Mouse (Mus musculus): Measurements from ENCODE around the gene Drd4. TPM values are rescaled to one million over a fixed set of nuclear protein-coding genes. Genes with fewer than 3 reads are reported as not detected.

Gene Drd4
- polyA plus RNA-seq, 1 experiment from 2014 or later = 0.13 TPM

Other genes starting within 250 kb of the Drd4 start
- gene B4galnt4, start 230.9 kb upstream of the Drd4 start, polyA plus RNA-seq (2015; fragmentation: Nextera tagmentation; extraction: Ambion mirVana) = 0.54 and 0.97 TPM in 2 replicates
- gene Pkp3, start 213.8 kb upstream of the Drd4 start, polyA plus RNA-seq (2015; fragmentation: Nextera tagmentation; extraction: Ambion mirVana) = 4.1 and 5.2 TPM in 2 replicates
- 7.4 and 8.5 TPM in 2 replicates for gene Sigirr, start 191.4 kb upstream of the Drd4 start, polyA plus RNA-seq (2015; fragmentation: Nextera tagmentation; extraction: Ambion mirVana)
- 0.49 and 1.00 TPM in 2 replicates for gene Ano9, start 174.2 kb upstream of the Drd4 start, polyA plus RNA-seq (2015; fragmentation: Nextera tagmentation; extraction: Ambion mirVana)
- 56.1 and 63.9 TPM in 2 replicates for gene Ptdss2, start 169.6 kb upstream of the Drd4 start, polyA plus RNA-seq (2015; fragmentation: Nextera tagmentation; extraction: Ambion mirVana)
- gene Rnh1, start 119.1 kb upstream of the Drd4 start, polyA plus RNA-seq (2015; fragmentation: Nextera tagmentation; extraction: Ambion mirVana) = 96.9 and 111 TPM in 2 replicates
- gene Hras, start 98.0 kb upstream of the Drd4 start, polyA plus RNA-seq (2015; fragmentation: Nextera tagmentation; extraction: Ambion mirVana) = 59.5 and 92.1 TPM in 2 replicates
- 3.0 and 4.1 TPM in 2 replicates for gene Lrrc56, start 97.8 kb upstream of the Drd4 start, polyA plus RNA-seq (2015; fragmentation: Nextera tagmentation; extraction: Ambion mirVana)
- gene Lmntd2, start 77.9 kb upstream of the Drd4 start, polyA plus RNA-seq (2015; fragmentation: Nextera tagmentation; extraction: Ambion mirVana) = 0.54 and 0.76 TPM in 2 replicates
- gene Rassf7, start 76.1 kb upstream of the Drd4 start, polyA plus RNA-seq (2015; fragmentation: Nextera tagmentation; extraction: Ambion mirVana) = 16.1 and 17.2 TPM in 2 replicates
- 43.5 and 50.7 TPM in 2 replicates for gene Phrf1, start 63.2 kb upstream of the Drd4 start, polyA plus RNA-seq (2015; fragmentation: Nextera tagmentation; extraction: Ambion mirVana)
- gene Irf7, start 25.5 kb upstream of the Drd4 start, polyA plus RNA-seq (2015; fragmentation: Nextera tagmentation; extraction: Ambion mirVana) = 4.7 and 9.1 TPM in 2 replicates
- 1.6 TPM in 1 of 2 replicates, not detected in the other for gene Cdhr5, start 15.2 kb upstream of the Drd4 start, polyA plus RNA-seq (2015; fragmentation: Nextera tagmentation; extraction: Ambion mirVana)
- gene Sct, start 12.9 kb upstream of the Drd4 start, polyA plus RNA-seq (2015; fragmentation: Nextera tagmentation; extraction: Ambion mirVana) = 2.1 and 2.8 TPM in 2 replicates
- gene Deaf1, start 35.7 kb downstream of the Drd4 start, polyA plus RNA-seq (2015; fragmentation: Nextera tagmentation; extraction: Ambion mirVana) = 37.6 and 37.7 TPM in 2 replicates
- 32.2 and 32.5 TPM in 2 replicates for gene Tmem80, start 35.7 kb downstream of the Drd4 start, polyA plus RNA-seq (2015; fragmentation: Nextera tagmentation; extraction: Ambion mirVana)
- gene Eps8l2, start 46.9 kb downstream of the Drd4 start, polyA plus RNA-seq (2015; fragmentation: Nextera tagmentation; extraction: Ambion mirVana) = 2.6 and 3.9 TPM in 2 replicates
- 227 and 257 TPM in 2 replicates for gene Taldo1, start 100.2 kb downstream of the Drd4 start, polyA plus RNA-seq (2015; fragmentation: Nextera tagmentation; extraction: Ambion mirVana)
- 26.6 and 28.0 TPM in 2 replicates for gene Gatd1, start 122.1 kb downstream of the Drd4 start, polyA plus RNA-seq (2015; fragmentation: Nextera tagmentation; extraction: Ambion mirVana)
- gene Cend1, start 137.5 kb downstream of the Drd4 start, polyA plus RNA-seq (2015; fragmentation: Nextera tagmentation; extraction: Ambion mirVana) = 5.2 and 5.9 TPM in 2 replicates
- gene Slc25a22, start 145.9 kb downstream of the Drd4 start, polyA plus RNA-seq (2015; fragmentation: Nextera tagmentation; extraction: Ambion mirVana) = 17.8 and 19.7 TPM in 2 replicates
- 9.0 and 9.7 TPM in 2 replicates for gene Pidd1, start 152.0 kb downstream of the Drd4 start, polyA plus RNA-seq (2015; fragmentation: Nextera tagmentation; extraction: Ambion mirVana)
- 704 and 720 TPM in 2 replicates for gene Rplp2, start 155.4 kb downstream of the Drd4 start, polyA plus RNA-seq (2015; fragmentation: Nextera tagmentation; extraction: Ambion mirVana)
- gene Pnpla2, start 163.2 kb downstream of the Drd4 start, polyA plus RNA-seq (2015; fragmentation: Nextera tagmentation; extraction: Ambion mirVana) = 73.1 and 78.0 TPM in 2 replicates
- gene Cracr2b, start 169.1 kb downstream of the Drd4 start, polyA plus RNA-seq (2015; fragmentation: Nextera tagmentation; extraction: Ambion mirVana) = 24.2 and 26.1 TPM in 2 replicates
- gene Cd151, start 175.4 kb downstream of the Drd4 start, polyA plus RNA-seq (2015; fragmentation: Nextera tagmentation; extraction: Ambion mirVana) = 42.2 and 44.0 TPM in 2 replicates
- 56.7 and 61.5 TPM in 2 replicates for gene Polr2l, start 183.1 kb downstream of the Drd4 start, polyA plus RNA-seq (2015; fragmentation: Nextera tagmentation; extraction: Ambion mirVana)
- 61.0 and 61.5 TPM in 2 replicates for gene Tspan4, start 183.2 kb downstream of the Drd4 start, polyA plus RNA-seq (2015; fragmentation: Nextera tagmentation; extraction: Ambion mirVana)
- gene Chid1, start 247.9 kb downstream of the Drd4 start, polyA plus RNA-seq (2015; fragmentation: Nextera tagmentation; extraction: Ambion mirVana) = 33.3 and 34.2 TPM in 2 replicates